Mouse (Mus musculus) mouse embryonic stem cell (cell line): ENCODE results near the gene C1ql1.
"Not testable (repeated sequence)": the region's sequence is repeated elsewhere in the genome, so short reads cannot be mapped to it uniquely, and the experiment has no call there.

Source experiments
- in situ Hi-C, 2 experiments: fragments of 300-500 bp; cut with MboI; formaldehyde crosslinking; loops; 1 replicate in 1 of 2; 3 replicates in 1 of 2; pipeline ENCODE4 v1.14.3; 2019 to 2020; ENCODE audit warnings: low sequenced_read_pairs in 2 of 2, low pct_unique_long_range_greater_than_20kb in 1 of 2, mixed read lengths in 1 of 2; ENCODE audit not compliant: unreplicated experiment in 1 of 2

Gene C1ql1

DNA sequence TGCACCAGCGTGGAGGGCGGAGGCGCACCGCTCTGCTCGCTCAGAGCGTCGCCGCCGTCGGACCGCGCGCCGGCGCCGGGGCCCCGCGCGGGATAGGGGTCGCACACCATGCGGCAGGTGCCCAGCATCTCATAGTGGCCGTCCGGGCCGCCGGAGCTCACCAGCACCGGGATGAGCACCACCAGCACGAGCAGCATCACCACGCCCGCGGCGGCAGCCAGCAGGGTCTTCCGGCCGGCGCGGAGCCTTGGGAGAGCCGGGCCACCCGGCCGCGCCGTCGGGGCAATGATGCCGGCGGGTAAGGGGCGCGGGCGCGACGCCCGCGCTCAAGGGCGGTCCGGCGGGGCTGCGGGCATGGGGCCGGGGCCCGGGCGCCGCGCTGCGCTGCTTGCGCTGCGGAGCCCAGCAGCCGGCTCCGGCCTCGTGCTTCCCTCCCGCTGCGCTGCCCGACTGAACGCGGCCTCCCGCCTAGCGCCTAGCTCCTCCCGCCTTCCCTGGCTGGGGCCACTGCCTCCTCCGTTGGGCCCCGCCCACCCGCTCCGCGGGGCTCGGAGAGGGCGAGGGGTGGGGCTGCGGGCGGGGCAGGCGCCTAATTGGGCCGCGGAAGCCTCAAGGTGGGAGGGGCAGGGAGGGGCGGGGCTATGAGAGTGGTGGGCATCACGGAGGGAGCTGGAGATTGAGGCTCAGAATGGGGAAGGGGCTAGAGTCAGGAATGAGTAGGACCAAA, at the start of gene C1ql1:
Gene C1ql1 (minus strand): TSS at position 424 of the 727 bp plus-strand sequence.
- in situ Hi-C loops: no loop called here

DNA sequence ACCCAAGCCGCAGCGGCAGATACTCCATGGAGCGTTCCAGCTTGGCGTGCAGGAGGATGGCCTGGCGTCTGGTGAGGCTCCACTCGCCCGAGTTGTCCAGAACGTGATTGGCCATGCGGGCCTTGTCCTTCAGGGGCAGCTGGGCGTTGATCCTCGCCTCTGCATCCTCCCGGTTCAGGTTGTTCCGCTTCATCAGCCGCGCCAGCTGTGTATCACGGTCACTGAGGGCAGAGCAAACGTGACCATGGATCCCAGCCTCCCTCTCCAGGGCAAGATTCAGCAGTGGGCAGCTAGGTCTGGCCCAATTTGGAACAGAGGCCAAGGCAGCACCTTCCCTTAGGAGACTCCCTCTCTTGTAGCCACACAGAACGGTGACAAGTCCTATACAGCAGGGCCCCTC, 48.5 kb upstream of the C1ql1 start:
- in situ Hi-C loops: loop anchor here in 1 of 2 experiments (5.0 kb wide), 1 partner anchor 98 kb away; no protein-coding TSS in a partner anchor

DNA sequence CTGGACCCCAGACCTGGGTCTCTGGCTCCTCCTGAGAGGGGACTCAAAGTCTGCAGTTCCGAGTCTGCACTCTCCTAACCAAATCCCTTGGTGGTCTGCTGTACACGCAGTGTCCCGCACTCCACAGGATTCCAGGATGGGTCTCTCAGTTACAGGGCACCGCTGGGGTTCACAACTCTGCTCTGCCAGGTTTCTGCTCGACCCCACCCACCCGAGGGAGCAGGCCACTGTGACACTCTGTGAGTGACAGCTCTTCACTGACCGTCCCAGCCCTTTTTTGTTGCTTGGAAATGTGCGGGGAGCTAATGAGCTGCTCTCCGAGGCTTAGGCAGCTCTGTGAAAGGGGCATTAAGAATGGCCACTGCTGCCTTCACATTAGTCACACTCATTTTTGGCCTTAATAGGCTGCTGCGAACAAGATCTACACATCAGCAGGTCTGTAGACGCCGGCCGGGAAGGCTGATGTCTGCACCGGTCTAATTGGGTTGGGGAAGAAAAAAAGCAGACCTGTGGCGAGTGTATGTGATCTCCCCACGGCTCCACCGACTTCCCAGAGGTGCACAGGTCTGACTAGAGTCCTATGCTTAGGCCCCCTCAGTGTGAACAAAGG, 47.0 kb upstream of the C1ql1 start:
- in situ Hi-C loops: loop anchor here in 1 of 2 experiments (5.0 kb wide), 1 partner anchor 96 kb away; no protein-coding TSS in a partner anchor

DNA sequence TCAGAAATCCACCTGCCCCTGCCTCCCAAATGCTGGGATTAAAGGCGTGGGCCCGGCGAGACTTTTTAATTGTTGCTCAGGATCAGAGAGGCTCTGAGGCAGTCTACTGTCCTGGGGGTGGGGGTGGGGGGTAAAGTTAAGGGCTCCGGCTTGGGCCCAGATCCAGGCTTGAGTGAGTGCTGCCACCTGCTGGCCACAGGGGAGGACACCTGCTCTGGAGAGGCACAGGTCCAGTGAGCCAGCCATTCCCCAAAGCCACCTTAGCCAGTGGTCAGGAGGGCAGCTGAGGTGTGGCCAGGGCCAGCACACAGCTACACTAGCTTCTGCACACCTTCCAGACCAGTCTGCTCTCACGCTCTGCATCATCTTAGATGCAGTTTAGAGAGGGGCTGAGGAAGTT, 46.5 kb upstream of the C1ql1 start:
- in situ Hi-C loops: loop anchor here in 1 of 2 experiments (5.0 kb wide), 1 partner anchor 96 kb away; no protein-coding TSS in a partner anchor

DNA sequence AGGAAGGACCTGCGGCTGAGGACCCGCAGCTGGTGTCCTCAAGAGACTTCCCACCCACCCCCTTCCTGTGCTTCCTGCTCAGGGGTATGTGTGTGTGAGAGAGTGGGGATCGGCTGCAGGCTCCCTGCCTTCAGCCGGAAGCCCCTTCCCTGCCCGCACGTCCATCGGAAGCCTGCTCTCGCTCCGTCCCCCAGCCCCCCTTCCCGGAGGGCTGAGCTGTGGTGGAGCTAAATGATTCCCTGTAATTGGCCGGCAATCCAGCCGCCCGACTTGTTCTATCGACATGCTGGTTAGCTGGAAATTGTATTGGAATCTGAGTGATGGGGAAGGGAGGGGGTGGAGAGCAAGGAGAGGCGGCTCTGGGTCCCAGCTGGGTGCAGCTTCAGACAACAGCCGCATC, 45.2 kb upstream of the C1ql1 start:
- in situ Hi-C loops: loop anchor here in 1 of 2 experiments (5.0 kb wide), 1 partner anchor 94 kb away; no protein-coding TSS in a partner anchor

DNA sequence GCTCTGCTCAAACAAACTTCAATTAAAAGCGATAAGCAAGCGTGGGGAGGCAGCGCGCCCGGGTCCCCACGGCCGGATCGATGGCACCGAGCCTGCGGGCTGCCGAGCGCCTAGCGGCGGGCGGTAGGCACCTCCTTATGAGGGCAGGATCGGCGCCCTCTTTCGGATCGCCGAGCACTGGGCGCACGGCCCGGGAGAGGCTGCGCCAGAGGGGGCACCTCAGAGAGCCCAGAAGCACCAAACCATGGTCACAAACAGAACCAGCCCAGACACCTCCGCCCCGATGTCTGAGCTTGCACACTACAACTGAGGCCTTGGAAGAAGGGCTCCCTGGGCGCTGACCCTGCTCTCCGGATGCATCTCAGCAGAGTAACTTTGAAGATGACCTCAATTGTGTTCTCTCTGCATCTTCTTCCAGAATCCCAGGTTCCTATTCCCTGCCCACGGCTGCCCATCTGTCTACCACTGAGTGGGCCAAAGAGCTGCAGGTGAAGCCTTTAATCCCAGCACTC, 43.7 kb upstream of the C1ql1 start:
- in situ Hi-C loops: loop anchor here in 1 of 2 experiments (5.0 kb wide), 1 partner anchor 93 kb away; no protein-coding TSS in a partner anchor

DNA sequence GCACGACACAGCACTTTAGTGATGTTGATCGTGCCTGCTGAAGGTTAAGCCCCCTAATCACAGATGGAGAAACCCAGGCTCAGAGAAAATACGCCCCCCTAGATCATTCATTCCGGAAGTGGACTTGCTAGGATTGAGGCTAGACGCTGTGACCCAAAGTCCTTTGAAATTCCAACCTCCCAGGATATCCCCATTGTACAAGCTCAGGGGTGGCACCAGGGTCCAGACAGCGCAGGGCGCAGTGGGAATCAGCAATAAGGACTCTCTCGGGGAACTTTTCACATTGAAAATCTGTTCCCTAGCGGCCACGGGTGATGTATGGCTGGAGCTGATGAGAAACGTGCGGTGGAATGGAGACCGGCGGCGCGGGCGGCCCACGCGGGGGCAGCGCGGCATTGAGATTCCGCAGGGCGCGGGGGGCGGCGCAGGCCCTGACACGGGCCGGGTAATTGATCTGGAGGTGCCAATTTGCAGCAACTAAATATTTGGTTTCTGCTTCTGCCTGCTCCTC, 43.2 kb upstream of the C1ql1 start:
- in situ Hi-C loops: loop anchor here in 1 of 2 experiments (5.0 kb wide), 1 partner anchor 92 kb away; no protein-coding TSS in a partner anchor

DNA sequence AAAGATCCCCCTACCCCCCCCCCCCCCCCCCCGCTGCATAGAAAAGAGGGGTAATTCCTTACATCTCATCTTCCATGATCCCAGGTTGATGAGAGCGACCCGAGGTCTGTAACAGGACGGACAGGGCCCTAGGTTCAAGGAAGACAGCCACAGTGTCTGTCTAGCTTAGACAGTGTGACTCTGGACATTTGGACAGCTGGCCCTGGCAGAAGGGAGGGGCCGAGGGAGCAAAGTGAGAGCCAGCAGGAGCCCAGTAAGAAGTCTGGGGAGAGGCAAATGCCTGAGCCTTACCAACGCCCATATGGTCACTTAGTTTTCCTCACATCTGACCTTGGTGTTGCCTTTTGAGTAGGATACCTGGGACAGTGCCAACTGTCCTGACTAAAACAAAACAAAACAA, 38.7 kb upstream of the C1ql1 start:
- in situ Hi-C loops: no loop called here

DNA sequence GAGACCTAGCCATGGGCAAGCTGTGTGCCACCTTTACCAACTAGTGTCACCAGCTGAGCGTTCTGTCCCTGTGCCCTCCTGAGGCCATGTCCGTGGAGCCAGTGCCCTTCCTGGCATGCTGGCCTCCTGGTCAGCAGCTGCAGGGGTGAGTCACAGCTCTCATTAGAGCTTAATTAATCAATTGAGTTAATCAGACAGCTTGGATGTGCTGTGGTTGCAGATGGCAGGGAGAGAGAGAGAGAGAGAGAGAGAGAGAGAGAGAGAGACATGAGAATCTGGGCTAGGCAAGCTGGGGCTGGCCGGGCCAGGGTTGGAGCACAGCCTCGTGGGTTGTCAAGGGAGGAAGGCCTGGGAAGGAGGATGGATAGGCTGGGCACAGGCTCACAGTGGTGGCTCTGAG, 38.1 kb upstream of the C1ql1 start:
- in situ Hi-C loops: no loop called here

DNA sequence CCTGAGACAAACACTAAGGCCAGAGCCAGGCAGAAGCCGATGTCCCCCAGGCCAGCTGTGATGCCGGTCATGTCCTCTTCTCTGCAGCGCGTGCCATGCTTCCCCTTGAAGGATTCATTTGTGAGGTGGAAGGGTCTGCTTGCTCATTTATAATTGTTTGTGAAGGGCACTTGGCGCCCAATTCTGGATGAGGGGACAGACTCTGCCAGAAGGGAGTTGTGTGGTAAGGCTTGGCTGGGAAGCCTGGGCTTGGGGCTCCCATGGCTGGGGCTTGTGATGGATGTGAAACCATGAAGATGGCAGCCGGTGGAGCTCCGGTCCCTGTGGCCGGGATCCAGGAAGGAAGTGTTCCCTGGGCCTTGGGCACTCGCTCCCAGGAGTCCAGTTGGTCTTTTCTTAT, 37.6 kb upstream of the C1ql1 start:
- in situ Hi-C loops: no loop called here

DNA sequence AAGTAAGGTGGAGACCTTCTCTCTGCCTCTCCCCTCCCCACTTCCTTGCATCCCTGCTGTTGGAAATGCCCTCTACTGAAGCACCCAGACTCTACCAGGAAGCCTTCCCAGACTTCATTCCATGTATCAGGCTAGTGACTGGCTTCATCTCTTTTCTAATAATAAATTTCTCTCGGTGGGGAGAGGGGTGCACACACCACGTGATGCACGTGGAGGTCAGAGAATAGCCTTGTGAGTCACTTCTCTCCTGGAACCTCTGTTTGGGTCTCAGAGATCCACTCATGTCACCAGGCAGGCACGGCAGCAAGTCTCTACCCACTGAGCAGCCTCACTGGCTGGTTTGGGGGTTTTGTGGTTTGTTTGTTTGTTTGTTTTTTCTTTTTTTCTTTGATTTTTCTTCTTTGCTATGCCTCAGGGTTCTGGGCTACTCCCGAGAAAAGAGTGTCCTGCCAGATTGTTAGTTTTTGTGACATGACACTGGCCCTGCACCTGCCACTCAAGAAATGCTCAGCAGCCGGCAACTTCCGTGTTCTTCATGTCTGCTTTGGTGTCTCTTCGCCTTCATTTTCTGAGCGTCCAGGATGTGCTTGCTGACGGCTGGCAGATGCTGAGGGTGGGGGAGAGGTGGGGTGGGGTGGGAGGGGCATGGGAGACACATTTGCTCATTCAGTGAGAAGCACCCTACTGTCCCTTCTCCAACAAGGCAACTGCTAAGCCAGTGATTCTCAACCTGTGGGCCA, 34.8 kb upstream of the C1ql1 start:
- in situ Hi-C loops: no loop called here

DNA sequence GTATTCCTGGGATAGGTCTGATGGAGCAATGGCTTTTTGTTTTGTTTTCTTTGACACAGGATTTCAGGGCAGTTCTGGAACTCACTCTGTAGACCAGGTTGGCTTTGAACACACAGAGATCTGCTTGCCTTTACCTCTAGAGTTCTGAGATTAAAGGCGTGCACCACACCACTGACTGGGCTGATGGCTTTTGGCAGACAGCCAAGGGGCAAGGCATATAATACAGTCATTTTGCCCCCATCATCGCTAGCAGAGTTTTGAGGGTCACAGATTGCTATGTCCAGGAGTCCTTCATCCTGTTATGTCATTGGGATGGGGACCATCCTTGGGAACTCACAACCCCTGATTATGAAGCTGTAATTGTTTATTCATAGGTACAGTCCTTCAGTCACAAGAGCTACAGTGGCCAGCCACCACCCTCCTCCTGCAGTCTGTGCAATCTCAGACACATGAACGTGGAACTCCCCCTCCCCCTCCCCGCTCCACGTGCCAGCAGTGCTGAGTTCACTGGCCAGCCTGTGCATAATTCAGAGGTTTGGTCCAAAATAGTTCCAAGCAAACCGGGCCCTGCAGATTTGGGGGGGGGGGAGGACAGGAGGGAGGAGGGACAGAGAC, 31.7 kb upstream of the C1ql1 start:
- in situ Hi-C loops: no loop called here

DNA sequence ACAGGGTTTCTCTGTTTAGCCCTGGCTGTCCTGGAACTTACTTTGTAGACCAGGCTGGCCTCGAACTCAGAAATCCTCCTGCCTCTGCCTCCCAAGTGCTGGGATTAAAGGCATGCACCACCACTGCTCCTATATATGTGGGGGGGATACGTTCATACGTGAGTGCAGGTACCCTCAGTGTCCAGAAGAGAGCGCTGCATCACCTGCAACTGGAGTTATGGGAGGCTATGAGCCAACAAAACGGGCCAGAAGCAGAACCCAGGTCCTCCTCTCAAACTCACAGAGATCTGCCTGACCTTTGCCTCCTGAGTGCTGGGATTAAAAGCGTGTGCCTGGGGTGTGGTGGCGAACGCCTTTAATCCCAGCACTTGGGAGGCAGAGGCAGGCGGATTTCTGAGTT, 29.5 kb upstream of the C1ql1 start:
- in situ Hi-C loops: not testable (repeated sequence)

DNA sequence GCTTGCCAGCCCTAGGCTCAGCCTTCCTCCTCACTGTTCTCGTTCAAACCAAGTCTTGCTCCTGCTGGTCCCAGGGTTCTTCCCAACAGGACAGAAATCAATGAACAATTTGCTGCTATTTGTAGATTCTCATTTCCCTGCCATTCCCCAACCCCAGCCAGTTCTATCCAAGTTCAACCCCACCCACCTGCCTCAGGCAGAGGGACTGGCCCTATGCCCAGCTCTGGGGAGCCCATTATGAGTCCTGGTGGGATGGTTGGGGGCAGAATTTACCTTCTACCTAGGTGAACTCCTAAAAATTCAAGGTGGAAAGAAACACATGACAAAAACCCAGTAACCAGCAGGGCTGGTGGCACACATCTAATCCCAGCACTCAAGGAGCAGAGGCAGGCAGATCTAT, 25.8 kb upstream of the C1ql1 start:
- in situ Hi-C loops: no loop called here

DNA sequence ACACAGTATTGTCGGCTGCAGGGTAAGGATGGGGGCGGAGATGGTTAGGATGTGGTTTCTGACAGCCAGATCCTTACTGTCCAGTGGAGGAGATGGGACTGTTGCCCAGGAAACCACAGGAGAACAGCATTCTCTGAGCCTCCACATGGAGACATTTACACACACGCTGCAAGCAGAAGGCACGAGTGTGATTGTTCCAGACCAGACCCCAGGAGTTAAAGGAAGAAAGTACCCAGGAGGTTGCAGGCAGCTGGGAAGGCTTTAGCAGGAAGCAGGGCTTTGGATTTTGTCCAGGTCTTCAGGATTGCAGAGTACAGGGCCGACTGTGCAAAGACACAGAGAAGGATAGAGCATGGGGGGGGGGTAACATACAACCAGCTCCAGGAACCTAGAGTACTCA, 25.1 kb upstream of the C1ql1 start:
- in situ Hi-C loops: no loop called here

DNA sequence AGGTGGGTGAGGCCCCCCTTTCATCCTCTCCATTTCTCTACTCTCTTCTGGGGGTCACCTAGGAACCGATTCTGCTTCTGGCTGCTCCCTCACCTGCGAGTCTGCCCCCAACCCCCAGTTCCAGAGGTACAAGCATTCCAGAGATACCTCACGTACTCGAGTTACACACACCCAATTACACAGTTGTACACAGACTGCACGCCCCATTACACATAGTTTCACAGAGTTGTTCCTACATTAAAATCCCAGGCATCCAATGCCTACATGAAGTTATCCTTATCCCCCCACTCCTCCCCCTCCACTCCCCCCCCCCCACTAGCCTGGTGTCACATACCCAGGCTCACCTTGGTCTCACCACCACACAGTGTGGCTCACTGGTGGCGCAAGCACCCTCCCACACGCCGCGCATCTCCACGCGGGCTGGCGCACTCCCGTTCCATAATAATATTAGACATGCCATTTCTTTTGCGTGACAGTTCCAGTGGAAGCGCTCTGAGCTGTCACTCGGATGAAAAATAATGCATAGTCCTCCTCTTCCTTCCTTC, 18.1 kb upstream of the C1ql1 start:
- in situ Hi-C loops: no loop called here

DNA sequence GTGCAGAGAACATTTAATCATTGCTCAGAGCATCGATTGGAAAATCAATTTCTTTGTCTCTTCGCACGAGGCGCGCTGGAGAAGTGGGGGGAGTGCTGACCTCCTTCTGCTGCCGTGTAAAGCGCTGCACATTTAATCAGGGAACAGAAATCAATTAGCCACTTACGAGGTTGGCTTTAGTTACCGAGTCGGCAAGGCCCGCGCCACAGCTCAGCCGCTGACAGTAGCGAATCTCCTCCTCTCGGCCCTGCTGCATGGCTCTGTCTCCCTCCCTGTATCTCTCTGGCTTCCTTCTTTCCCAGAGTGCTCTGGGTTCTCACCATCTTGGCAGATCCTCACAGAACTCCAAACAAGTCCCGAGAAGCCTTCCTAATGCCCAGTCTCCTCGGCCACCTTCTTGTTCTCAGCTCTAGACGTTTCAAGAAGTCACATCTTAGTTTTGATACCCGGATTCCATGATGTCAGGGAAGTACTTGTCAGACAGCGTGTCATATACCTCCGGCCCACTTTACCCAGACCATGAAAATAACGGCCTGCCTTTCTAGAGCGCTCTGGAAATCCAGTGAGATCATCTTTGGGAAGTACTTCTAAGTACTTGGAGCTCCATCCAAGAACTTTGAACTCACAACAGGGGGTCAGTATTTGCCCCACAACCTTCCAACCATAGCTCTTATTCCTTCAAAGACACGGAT, 17.5 kb upstream of the C1ql1 start:
- in situ Hi-C loops: no loop called here
